Mouse (Mus musculus) CD4-positive, CD25-positive, alpha-beta regulatory T cell, adult 4 months (primary cell): ENCODE results near the gene Plxna3. TPM values are rescaled to one million over a fixed set of nuclear protein-coding genes. Genes with fewer than 3 reads are reported as not detected.
A peak's percentile ranks its signal among the peaks of the same experiment; 100 is the strongest.
"Not testable (repeated sequence)": the region's sequence is repeated elsewhere in the genome, so short reads cannot be mapped to it uniquely, and the experiment has no call there.

Experiments used
- ATAC-seq: one replicate; pipeline ENCODE4 v1.8.0; 2017
- polyA plus RNA-seq, 2 experiments: library from polyadenylated mRNA; unstranded; fragments of 100-300 nt; shearing (Covaris generic); gene quantifications; one replicate each; pipeline ENCODE4 v1.2.1; 2017

Plxna3 gene
- 1 to 10 TPM; 3.2 to 7.9 TPM for polyA plus RNA-seq

GRCm38 (mm10) chrX:74328725-74329161 lies at the start of gene Plxna3:
Plxna3 (plus strand) TSS chrX:74329066.
- peak; percentile 77 for ATAC-seq

GRCm38 (mm10) chrX:74281041-74281731 lies 47.7 kb upstream of the Plxna3 start:
- ATAC-seq: no peak

DNA sequence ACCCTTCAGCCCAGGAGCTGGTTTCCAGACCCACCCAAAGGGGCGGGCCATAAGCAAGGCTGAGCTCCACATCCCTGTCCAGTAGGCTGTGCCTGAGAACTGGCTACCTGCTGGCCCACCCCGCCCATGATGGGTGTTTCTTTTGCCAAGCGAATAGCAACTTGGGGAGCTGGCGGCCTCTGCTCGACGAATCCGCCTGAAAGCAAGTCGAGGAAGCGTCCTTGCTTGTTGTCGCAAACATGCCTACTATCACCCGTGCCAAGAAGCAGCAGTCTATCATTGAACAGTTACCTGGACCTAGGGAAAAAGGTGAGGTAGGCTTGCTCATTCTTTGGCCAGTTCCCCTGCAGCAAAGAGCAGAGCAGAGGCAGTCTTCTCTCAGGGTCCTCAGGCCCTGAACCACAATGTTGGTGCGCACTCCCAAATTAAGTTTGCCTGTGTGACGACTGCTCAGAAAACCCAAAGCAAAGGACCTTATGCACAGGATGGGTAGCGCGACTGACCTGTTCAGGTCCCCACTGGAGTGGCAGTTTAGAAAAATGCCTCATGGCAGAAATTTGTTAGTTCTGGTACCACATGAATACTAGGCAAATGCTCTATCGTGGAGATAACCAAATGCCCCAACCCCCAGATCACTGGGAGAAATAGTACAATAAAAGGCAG lies 47.0 kb upstream of the Plxna3 start, which contains the start of the genes Taz and Dnase1l1:
Gene Taz (plus strand): TSS at position 181 of the 663 bp plus-strand sequence.
Gene Dnase1l1 (minus strand): TSS at position 606 of the 663 bp plus-strand sequence.
- ATAC-seq: peak; percentile 58

- peak; percentile 78 for ATAC-seq
These were observed 46.3 kb upstream of the Plxna3 start for GRCm38 (mm10) chrX:74282395-74283091.

- no peak for ATAC-seq
These were observed 45.8 kb upstream of the Plxna3 start for GRCm38 (mm10) chrX:74283092-74283437.

DNA sequence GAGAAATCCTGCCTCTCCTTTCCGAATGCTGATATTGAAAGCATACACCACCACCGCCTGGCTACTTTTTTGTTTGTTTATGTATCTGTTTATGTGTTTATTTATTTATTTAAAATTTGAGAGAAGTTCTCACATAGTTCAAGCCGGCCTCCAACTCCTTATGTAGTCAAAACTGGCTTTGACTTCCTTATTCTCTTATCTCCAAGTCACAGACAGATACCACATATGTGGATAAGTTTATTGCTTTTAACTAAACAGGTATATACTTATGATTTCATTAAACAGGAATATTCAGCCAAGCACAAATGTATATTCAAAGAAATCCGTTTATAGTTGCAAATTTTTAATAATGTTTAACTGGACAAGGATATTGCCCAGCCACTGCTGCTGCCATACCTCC lies 35.4 kb upstream of the Plxna3 start:
- no peak for ATAC-seq

- peak; percentile 99 for ATAC-seq
These were observed 32.1 kb upstream of the Plxna3 start, which contains the start of gene Atp6ap1 for GRCm38 (mm10) chrX:74296538-74297448. Atp6ap1 (plus strand) TSS chrX:74297097.

- ATAC-seq: no peak
These were observed 30.5 kb upstream of the Plxna3 start for GRCm38 (mm10) chrX:74298348-74298747.

GRCm38 (mm10) chrX:74299721-74300120 lies 29.1 kb upstream of the Plxna3 start:
- no peak for ATAC-seq

DNA sequence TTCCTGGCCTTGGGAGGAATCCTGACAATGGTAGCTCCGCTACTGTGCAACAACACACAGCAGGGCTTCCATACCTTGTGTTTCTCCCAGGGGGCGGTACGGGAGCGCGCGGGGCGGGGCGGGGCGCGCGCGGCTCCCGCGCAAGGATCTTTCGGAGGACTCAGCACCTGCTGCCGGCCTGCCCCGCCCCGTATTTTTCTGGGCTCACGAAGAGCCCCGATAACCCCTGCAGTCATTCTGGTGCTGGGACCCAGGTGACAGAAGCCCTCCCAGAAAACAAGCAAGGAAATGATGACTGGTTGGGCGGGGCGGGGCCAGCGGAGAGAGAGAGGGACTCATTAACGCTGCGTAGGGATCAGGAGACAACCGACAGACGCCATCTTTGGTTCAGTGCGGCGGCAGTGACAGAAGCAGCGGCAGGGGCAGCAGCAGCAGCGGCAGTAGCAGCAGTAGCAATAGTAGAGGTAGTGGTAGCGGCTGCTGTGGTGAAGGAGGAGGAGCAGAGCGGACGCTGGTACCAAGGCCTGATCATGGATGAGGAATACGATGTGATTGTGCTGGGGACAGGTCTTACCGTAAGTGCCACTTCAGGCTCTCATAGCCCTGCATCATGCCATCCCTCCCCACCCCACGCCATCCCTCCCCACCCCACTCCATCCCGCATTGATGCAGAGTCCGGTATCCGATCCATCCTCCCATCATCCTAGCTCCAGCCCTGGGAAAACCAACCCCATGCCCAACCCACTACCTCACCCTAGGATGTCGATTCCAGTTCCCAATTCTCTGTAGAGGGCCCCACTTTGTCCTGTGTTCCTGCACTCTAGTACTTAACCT lies 23.8 kb upstream of the Plxna3 start, which contains the start of gene Gdi1:
Gene Gdi1 (plus strand): TSS at position 132 of the 834 bp plus-strand sequence.
- peak; percentile 91 for ATAC-seq

GRCm38 (mm10) chrX:74312540-74313464 lies 16.1 kb upstream of the Plxna3 start, which contains the start of gene Fam50a:
Fam50a (plus strand) TSS chrX:74313033.
- ATAC-seq: peak; percentile 98

- ATAC-seq: no peak
These were observed 377 bp downstream of the Plxna3 start for GRCm38 (mm10) chrX:74329215-74329671.

GRCm38 (mm10) chrX:74330166-74330930 lies 1.5 kb downstream of the Plxna3 start:
- ATAC-seq: no peak

GRCm38 (mm10) chrX:74352645-74353466 lies 24.0 kb downstream of the Plxna3 start:
- peak; percentile 29 for ATAC-seq

- peak; percentile 92 for ATAC-seq
These were observed 24.6 kb downstream of the Plxna3 start, which contains the start of gene Lage3 for GRCm38 (mm10) chrX:74353467-74353770. Lage3 (minus strand) TSS chrX:74353618.

DNA sequence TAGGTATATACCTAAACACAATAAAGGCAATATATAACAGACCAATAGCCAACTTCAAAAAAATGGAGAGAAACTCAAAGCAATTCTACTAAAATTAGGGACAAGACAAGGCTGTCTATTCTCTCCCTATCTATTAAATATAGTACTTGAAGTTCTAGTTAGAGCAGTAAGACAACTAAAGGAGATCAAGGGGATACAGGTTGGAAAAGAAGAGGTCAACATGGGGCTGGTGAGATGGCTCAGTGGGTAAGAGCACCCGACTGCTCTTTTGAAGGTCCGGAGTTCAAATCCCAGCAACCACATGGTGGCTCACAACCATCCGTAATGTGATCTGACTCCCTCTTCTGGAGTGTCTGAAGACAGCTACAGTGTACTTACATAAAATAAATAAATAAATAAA lies 28.2 kb downstream of the Plxna3 start:
- not testable (repeated sequence) for ATAC-seq

- ATAC-seq: no peak
These were observed 30.3 kb downstream of the Plxna3 start for GRCm38 (mm10) chrX:74359171-74359570.

DNA sequence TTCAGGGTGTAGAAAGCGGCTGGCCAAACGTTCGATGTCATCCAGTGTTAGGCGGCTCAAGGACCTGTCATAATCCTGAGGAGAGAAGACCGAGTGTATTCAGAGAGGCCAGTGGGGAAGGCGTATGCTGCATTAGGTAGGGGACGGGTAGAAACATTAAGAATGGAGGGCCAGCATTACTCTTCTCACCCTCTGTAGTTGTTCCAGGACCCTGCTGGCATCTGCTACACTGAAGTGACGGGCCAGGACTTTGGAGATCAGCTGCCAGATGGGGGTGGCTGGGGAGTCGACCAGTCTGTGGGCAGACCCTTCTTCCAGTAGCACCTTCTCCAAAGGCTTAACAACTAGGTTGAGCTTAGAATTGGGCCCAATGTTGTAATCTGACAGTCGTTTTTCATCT lies 38.6 kb downstream of the Plxna3 start:
- no peak for ATAC-seq
